Mouse (Mus musculus): ENCODE measurements at regions not wholly inside any gene's neighbourhood (a gene's known extent, or its start where the extent isn't known, plus 50 kb on each side); places are given as distances from the start of the nearest gene placed in this dataset.

DNA sequence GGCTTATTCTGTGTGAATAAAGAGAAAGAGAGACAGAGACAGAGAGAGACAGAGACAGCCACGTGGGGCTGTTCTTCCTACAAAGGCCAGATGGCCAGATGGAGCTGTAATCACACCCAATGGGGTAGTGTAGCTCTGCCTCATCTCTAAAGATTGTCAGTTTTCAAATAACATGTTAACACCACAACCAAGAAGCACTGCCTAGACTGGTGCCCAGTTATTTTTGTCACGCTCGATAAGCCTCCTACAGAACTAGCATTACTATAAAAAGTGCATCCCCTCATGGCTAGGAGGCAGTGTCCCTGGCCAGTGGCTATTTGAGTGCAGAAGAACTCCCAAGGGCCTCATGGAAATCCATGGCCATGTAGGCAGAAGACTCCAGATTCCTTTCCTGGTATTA, 90.0 kb upstream of the Irx4 start:
- no peaks in the 10 kb centered on the region for H3K36me3 ChIP-seq
- WGBS: 34% methylated on average over 3 of the region's 3 CpGs
- no peaks in the 10 kb centered on the region for H3K27me3 ChIP-seq (ENCODE audit: insufficient read depth, poor library complexity, severe bottlenecking)
- no peaks in the 10 kb centered on the region for H3K4me1 ChIP-seq
- no peak for DNase-seq (ENCODE audit: low spot score)
- no peak overlapping the region for H3K4me3 ChIP-seq
- H3K9me3 ChIP-seq: no peaks in the 10 kb centered on the region
- peak overlapping the region; percentile 56; the same call in 1 of the 2 replicates for H3K27ac ChIP-seq

DNA sequence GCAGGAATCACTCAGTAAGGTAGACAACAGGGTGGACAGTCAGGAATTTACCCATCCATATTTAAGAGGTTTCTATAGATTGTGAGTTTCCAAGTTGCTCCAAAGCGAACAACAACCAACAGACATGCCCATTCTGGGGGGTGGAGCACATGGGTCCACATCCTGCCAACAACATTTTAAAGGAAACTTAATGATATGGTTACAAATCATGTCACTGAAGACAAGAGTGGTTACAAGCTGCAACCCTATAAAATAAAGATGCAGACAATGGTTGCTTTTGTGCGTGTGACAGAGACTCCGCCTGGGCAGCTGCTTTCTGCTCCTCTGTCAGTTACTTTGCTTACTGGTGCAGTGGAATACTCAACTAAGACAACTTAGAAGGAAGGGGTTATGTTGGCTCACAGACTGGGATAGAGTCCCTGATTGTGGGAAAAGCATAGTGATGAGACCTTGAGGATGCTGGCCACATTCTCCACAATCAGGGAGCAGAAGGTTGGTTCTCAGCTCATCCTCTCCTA, 52.3 kb upstream of the Irx4 start:
- Histone ChIP-seq H3K9me3 (no peaks in the 10 kb centered on the region), H3K27me3 (ENCODE audit: insufficient read depth, poor library complexity, severe bottlenecking) (no peaks in the 10 kb centered on the region), H3K36me3 (no peaks in the 10 kb centered on the region), H3K4me3 (no peak overlapping the region), H3K4me1 (no peaks in the 10 kb centered on the region), H3K27ac (no peak overlapping the region)
- DNase-seq (ENCODE audit: low spot score): no peak
- 82% methylated on average over 3 of the region's 3 CpGs for WGBS

All from heart, embryonic 10.5 days (tissue).